Mouse (Mus musculus): ENCODE measurements around the gene Agbl4.

GRCm38 (mm10) chr4:111451283-111451918, 1053.9 kb downstream of the Agbl4 start:
- TF ChIP-seq GATA1 (IDR thresholded peaks at IDR 0.05; ENCODE audit: low read length): no peak
- no peak for TF ChIP-seq TAL1 (IDR thresholded peaks at IDR 0.05; ENCODE audit: low read length)

All from erythroblast, embryonic 14.5 days (primary cell).